Mouse (Mus musculus) testis, adult 2 months (tissue): ENCODE measurements around the gene Morc3.

Source experiments
- CTCF ChIP-seq: fragments of 200-500 bp; IDR thresholded peaks from 2 replicates; pipeline ENCODE4 v1.5.1; 2012; ENCODE audit warnings: low read depth, mild to moderate bottlenecking, inconsistent platforms, low read length, moderate library complexity; ENCODE audit not compliant: control insufficient read depth, insufficient read depth, insufficient replicate concordance
- POLR2A ChIP-seq: fragments of 200-500 bp; IDR thresholded peaks from 2 replicates; pipeline ENCODE4 v1.6.1; 2012; ENCODE audit warnings: low read depth, mild to moderate bottlenecking, inconsistent platforms, low read length, moderate library complexity; ENCODE audit not compliant: control insufficient read depth

GRCm38 (mm10) chr16:93832451-93833276 lies 743 bp downstream of the Morc3 start:
- TF ChIP-seq POLR2A = no peak
- no peak for TF ChIP-seq CTCF
